Mouse (Mus musculus): ENCODE measurements at regions not wholly inside any gene's neighbourhood (a gene's known extent, or its start where the extent isn't known, plus 50 kb on each side); places are given as distances from the start of the nearest gene placed in this dataset.

DNA sequence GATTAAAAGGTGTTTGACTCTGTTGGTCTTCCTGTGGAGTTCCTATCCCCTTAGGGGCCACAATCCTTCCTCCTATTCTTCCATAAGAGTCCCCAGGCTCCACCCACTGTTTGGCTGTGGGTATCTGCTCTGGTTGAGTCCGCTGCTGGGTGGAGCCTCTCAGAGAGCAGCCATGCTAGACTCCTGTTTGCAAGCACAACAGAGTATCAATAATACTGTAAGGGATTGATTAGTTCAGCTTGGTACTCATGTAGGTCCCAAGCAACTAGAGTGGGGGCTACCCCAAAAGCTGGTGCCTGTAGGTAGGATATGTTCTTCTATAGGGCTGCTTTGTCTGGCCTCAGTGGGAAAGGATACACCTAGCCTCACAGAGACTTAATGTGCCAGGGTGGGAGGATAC lies 113.0 kb downstream of the Spata18 start:
- H3K27ac ChIP-seq (ENCODE audit: low read depth, low read length): no peak overlapping the region
- H3K36me3 ChIP-seq (ENCODE audit: insufficient read depth, low read length): no peaks in the 10 kb centered on the region
- H3K4me1 ChIP-seq (ENCODE audit: insufficient read depth, low read length): no peaks in the 10 kb centered on the region
- H3K4me2 ChIP-seq (ENCODE audit: low read depth, low read length, poor library complexity, severe bottlenecking): no peak overlapping the region
- no peaks in the 10 kb centered on the region for H3K9me3 ChIP-seq (ENCODE audit: low read length)
- H3K9ac ChIP-seq (replicated peaks; ENCODE audit: low read length, poor library complexity, severe bottlenecking): no peak overlapping the region
- ATAC-seq (ENCODE audit: low FRiP score) (no peak), DNase-seq (ENCODE audit: low spot score) (no peak)
- 82% methylated on average over 1 of the region's 1 CpGs for WGBS
- H3K4me3 ChIP-seq (ENCODE audit: low read depth, low read length): no peak overlapping the region
- no peaks in the 10 kb centered on the region for H3K27me3 ChIP-seq (ENCODE audit: insufficient read depth, low read length)
- no peak for TF ChIP-seq CTCF (IDR thresholded peaks at IDR 0.05)

DNA sequence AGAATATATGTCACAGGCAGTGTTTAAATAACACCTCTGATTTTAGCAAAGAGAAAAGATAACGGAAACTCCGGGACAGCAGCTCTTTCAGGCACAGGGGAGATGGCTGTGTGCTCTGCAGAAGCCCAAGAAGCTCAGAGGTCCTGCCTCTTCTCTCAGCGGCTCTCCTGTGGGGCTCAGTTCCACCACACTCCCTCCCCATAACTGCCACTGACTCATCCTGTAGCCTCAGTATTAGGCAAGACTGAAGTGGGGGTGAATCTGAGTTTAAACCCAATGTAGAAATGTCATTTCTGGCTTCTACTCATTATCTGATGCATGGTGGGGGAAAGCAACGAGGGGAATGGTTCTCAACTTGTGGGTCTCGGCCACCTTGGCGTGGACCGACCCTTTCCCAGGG lies 114.3 kb downstream of the Spata18 start:
- H3K4me1 ChIP-seq (ENCODE audit: insufficient read depth, low read length): no peaks in the 10 kb centered on the region
- no peak overlapping the region for H3K27ac ChIP-seq (ENCODE audit: low read depth, low read length)
- no peaks in the 10 kb centered on the region for H3K9me3 ChIP-seq (ENCODE audit: low read length)
- H3K4me3 ChIP-seq (ENCODE audit: low read depth, low read length): no peak overlapping the region
- H3K4me2 ChIP-seq (ENCODE audit: low read depth, low read length, poor library complexity, severe bottlenecking): no peak overlapping the region
- ATAC-seq (ENCODE audit: low FRiP score): no peak
- WGBS: 89% methylated on average over 7 of the region's 7 CpGs
- no peak for TF ChIP-seq CTCF (IDR thresholded peaks at IDR 0.05)
- no peak for DNase-seq (ENCODE audit: low spot score)
- no peaks in the 10 kb centered on the region for H3K27me3 ChIP-seq (ENCODE audit: insufficient read depth, low read length)
- H3K9ac ChIP-seq (replicated peaks; ENCODE audit: low read length, poor library complexity, severe bottlenecking): no peak overlapping the region
- no peaks in the 10 kb centered on the region for H3K36me3 ChIP-seq (ENCODE audit: insufficient read depth, low read length)

DNA sequence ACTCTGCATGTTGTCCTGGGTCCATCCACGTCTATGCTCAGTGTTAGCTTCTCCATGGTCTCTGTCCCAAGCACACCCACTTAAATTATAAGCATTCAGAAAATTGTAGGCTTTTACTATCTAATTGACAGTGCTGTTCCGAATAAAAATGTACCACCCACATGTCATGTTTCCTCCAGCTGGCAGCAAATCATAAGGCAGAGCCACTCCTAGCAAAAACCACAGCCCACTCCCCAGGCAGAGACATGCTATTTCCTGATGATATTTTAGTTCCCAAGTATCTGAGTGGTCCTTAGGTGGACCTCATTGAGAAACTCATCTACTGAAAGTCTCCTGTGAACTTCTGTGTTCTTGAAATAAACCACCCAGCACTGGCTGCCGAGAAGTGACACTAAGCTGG lies 117.1 kb downstream of the Spata18 start:
- no peak overlapping the region for H3K27ac ChIP-seq (ENCODE audit: low read depth, low read length)
- no peaks in the 10 kb centered on the region for H3K36me3 ChIP-seq (ENCODE audit: insufficient read depth, low read length)
- no peak overlapping the region for H3K4me3 ChIP-seq (ENCODE audit: low read depth, low read length)
- DNase-seq (ENCODE audit: low spot score): no peak
- no peak overlapping the region for H3K4me2 ChIP-seq (ENCODE audit: low read depth, low read length, poor library complexity, severe bottlenecking)
- 0 out of 2 replicates have a peak, but pooled peaks cover 6% of the 10 kb centered on the region for H3K9me3 ChIP-seq (ENCODE audit: low read length)
- WGBS: 67% methylated on average over 3 of the region's 3 CpGs
- no peaks in the 10 kb centered on the region for H3K4me1 ChIP-seq (ENCODE audit: insufficient read depth, low read length)
- H3K27me3 ChIP-seq (ENCODE audit: insufficient read depth, low read length): no peaks in the 10 kb centered on the region
- TF ChIP-seq CTCF (IDR thresholded peaks at IDR 0.05): no peak
- ATAC-seq (ENCODE audit: low FRiP score): no peak
- H3K9ac ChIP-seq (replicated peaks; ENCODE audit: low read length, poor library complexity, severe bottlenecking): no peak overlapping the region

DNA sequence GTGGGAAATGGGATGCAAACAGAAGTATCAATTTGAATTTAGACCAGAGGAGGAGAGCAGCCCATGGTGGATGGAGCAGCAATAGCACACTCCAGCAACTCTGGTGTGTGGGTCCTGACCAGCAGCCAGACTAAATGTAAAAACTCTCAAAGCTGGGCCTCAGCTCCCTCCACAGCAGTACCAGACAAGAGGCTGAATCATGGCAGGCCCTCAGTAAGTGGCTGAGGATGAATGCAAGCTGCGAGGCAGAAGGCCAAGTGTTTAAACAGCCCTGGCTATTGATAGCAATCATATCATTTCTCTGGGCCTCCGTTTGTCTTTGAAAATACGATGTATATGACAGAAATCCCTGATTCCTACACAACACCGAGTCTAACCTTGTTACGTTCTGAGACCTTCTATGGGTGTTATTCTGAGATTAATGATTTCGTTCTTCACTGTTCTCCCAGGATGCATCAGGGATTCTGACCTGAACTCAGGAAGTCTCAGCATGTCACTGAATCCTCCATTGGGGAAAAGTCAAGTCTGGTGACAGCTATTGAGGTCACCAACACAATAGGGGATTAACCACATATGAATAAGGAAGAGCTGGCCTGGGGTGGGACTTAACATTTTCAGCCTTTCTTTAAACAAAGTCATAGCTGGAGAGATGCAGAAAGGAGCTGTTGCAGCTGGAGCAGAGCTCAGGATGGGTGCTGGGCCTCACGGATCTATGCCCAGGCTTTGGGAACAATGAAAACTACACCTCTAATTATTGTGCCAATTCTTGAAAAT lies 124.8 kb downstream of the Spata18 start:
- ATAC-seq (ENCODE audit: low FRiP score) (no peak), DNase-seq (ENCODE audit: low spot score) (no peak)
- WGBS: 33% methylated on average over 7 of the region's 7 CpGs
- Histone ChIP-seq H3K4me2 (ENCODE audit: low read depth, low read length, poor library complexity, severe bottlenecking) (no peak overlapping the region), H3K9me3 (ENCODE audit: low read length) (0 out of 2 replicates have a peak, but pooled peaks cover 6% of the 10 kb centered on the region), H3K27ac (ENCODE audit: low read depth, low read length) (no peak overlapping the region), H3K27me3 (ENCODE audit: insufficient read depth, low read length) (no peaks in the 10 kb centered on the region), H3K36me3 (ENCODE audit: insufficient read depth, low read length) (no peaks in the 10 kb centered on the region), H3K4me1 (ENCODE audit: insufficient read depth, low read length) (no peaks in the 10 kb centered on the region), H3K9ac (replicated peaks; ENCODE audit: low read length, poor library complexity, severe bottlenecking) (no peak overlapping the region), H3K4me3 (ENCODE audit: low read depth, low read length) (no peak overlapping the region)
- TF ChIP-seq CTCF (IDR thresholded peaks at IDR 0.05): no peak

DNA sequence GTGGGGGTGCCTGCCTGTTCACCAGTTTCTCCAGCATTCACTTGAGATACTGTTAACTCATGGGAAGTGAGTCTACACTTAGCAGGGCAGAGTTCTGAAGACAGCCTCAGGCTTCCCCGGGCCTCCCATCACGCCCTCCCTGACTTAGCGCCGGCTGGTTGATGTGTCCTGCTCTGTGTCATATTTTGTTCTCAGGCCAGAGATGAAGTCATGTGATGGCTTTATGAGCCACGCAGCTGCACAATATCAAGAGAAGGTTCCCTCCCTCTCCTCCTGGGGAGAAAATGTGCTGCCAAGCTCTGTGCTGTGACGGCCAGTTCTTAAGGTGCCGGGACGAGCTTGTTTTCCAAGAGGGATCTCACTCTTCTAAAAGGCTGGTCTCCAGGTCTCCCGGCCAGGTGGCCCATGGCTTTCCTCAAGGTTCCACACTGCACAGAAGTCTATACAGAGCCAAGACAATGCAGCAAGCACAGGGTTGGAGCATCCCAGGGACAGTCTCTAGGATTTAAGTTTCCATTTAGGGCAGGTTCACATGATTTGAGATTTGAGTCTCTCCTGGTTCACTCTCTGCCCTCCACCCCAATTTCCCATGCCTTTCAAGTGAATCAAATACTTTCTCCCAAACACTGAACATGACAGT lies 126.2 kb downstream of the Spata18 start:
- DNase-seq (ENCODE audit: low spot score) (no peak), ATAC-seq (ENCODE audit: low FRiP score) (no peak)
- H3K4me3 ChIP-seq (ENCODE audit: low read depth, low read length): no peak overlapping the region
- no peaks in the 10 kb centered on the region for H3K4me1 ChIP-seq (ENCODE audit: insufficient read depth, low read length)
- no peaks in the 10 kb centered on the region for H3K36me3 ChIP-seq (ENCODE audit: insufficient read depth, low read length)
- H3K27ac ChIP-seq (ENCODE audit: low read depth, low read length): no peak overlapping the region
- TF ChIP-seq CTCF (IDR thresholded peaks at IDR 0.05): no peak
- H3K27me3 ChIP-seq (ENCODE audit: insufficient read depth, low read length): no peaks in the 10 kb centered on the region
- H3K9me3 ChIP-seq (ENCODE audit: low read length): 0 out of 2 replicates have a peak, but pooled peaks cover 6% of the 10 kb centered on the region
- no peak overlapping the region for H3K4me2 ChIP-seq (ENCODE audit: low read depth, low read length, poor library complexity, severe bottlenecking)
- 86% methylated on average over 9 of the region's 9 CpGs for WGBS
- H3K9ac ChIP-seq (replicated peaks; ENCODE audit: low read length, poor library complexity, severe bottlenecking): no peak overlapping the region

DNA sequence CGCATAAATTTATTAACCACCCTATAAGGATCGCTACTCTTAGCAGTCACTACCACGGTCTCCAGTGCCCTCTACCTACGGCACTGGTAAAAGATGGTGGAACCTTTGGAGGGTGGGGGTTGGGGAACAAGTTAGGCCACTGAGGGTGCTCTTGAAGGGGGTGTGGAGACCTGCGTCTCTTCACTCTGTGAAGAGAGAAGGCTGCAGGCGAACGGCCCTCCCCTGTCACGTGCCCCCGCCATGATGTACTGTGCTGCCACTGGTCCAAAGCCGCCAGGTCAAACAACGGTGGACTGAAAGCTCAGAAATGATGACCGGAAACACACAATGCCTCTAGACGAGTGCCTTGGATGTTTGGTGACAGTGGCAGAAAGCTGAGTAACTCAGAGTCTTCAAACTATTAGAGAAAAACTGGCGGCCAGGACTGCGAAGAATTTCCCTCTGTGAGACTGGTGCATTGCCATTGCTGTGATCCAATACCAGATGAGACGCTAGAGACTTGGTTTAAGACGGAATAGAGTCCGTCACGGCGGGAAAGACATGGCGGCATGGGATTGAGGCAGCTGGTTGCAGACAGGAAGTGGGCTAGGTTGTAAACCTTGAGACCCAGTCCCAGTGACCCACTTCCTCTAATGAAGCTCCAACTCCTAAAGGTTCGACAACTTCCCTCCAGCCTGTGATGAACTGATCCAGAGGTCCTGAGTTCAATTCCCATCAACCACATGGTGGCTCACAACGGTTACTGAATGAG lies 130.2 kb downstream of the Spata18 start:
- no peak for ATAC-seq (ENCODE audit: low FRiP score)
- H3K27ac ChIP-seq (ENCODE audit: low read depth, low read length): no peak overlapping the region
- 93% methylated on average over 23 of the region's 23 CpGs for WGBS
- no peaks in the 10 kb centered on the region for H3K27me3 ChIP-seq (ENCODE audit: insufficient read depth, low read length)
- H3K36me3 ChIP-seq (ENCODE audit: insufficient read depth, low read length): no peaks in the 10 kb centered on the region
- TF ChIP-seq CTCF (IDR thresholded peaks at IDR 0.05): no peak
- no peaks in the 10 kb centered on the region for H3K4me1 ChIP-seq (ENCODE audit: insufficient read depth, low read length)
- no peak overlapping the region for H3K9ac ChIP-seq (replicated peaks; ENCODE audit: low read length, poor library complexity, severe bottlenecking)
- DNase-seq (ENCODE audit: low spot score): no peak
- no peak overlapping the region for H3K4me3 ChIP-seq (ENCODE audit: low read depth, low read length)
- H3K9me3 ChIP-seq (ENCODE audit: low read length): no peaks in the 10 kb centered on the region
- no peak overlapping the region for H3K4me2 ChIP-seq (ENCODE audit: low read depth, low read length, poor library complexity, severe bottlenecking)
